Mouse (Mus musculus) lung, embryonic 14.5 days (tissue): ENCODE measurements around the gene Psme2. TPM values are rescaled to one million over a fixed set of nuclear protein-coding genes. Genes with fewer than 3 reads are reported as not detected.

ENCODE experiments used
- ATAC-seq: fragments of 200-750 bp; cut with Nextera tagmentation; 2 replicates; pipeline ENCODE4 v1.8.0; 2017; ENCODE audit warnings: mild to moderate bottlenecking, moderate TSS enrichment, moderate library complexity; ENCODE audit not compliant: insufficient read depth
- DNase-seq: peaks from one replicate; pipeline ENCODE4 v3.0.0-alpha.2; 2015
- H3K27ac ChIP-seq: fragments of 300-500 bp; sonication (generic); 2 replicates; pipeline ENCODE4 v1.5.1; 2014; ENCODE audit warnings: low read depth, mild to moderate bottlenecking, moderate library complexity
- H3K27me3 ChIP-seq: fragments of 300-500 bp; sonication (generic); 2 replicates; pipeline ENCODE4 v1.6.1; 2014; ENCODE audit warnings: low read length, control low read depth; ENCODE audit not compliant: insufficient read depth
- H3K36me3 ChIP-seq: fragments of 300-500 bp; sonication (generic); 2 replicates; pipeline ENCODE4 v1.6.1; 2014; ENCODE audit warnings: control low read depth; ENCODE audit not compliant: insufficient read depth
- H3K4me1 ChIP-seq: fragments of 300-500 bp; sonication (generic); 2 replicates; pipeline ENCODE4 v1.6.1; 2014; ENCODE audit warnings: antibody characterized with exemption, control low read depth; ENCODE audit not compliant: insufficient read depth
- H3K4me2 ChIP-seq: fragments of 300-500 bp; sonication (generic); 2 replicates; pipeline ENCODE4 v1.6.1; 2014; ENCODE audit warnings: mild to moderate bottlenecking
- H3K4me3 ChIP-seq: fragments of 300-500 bp; sonication (generic); 2 replicates; pipeline ENCODE4 v1.5.1; 2014; ENCODE audit warnings: low read depth, low read length
- H3K9ac ChIP-seq: fragments of 300-500 bp; sonication (generic); 2 replicates; pipeline ENCODE4 v1.6.1; 2014
- H3K9me3 ChIP-seq: fragments of 300-500 bp; sonication (generic); 2 replicates; pipeline ENCODE4 v1.6.1; 2016; ENCODE audit warnings: low read depth, low read length, control low read depth
- CTCF ChIP-seq: IDR thresholded peaks from 2 replicates; pipeline ENCODE4 v1.5.1; 2016; ENCODE audit warnings: antibody characterized with exemption, low read depth
- WGBS: fragments of 180-500 bp; shearing (Covaris S2); extraction: QIAGEN DNeasy Blood & Tissue Kit; methylation state at CpG from one replicate; pipeline ENCODE4 v1.1.7; 2014; 5-methylcytosine and 5-hydroxymethylcytosine counted together
- polyA plus RNA-seq: library from polyadenylated mRNA; unstranded; fragments of >200 nt; fragmentation: Nextera tagmentation; extraction: Ambion mirVana; gene quantifications from 2 replicates; pipeline ENCODE4 v1.2.1, GENCODE M21; 2014

Psme2 gene
- polyA plus RNA-seq, 1 experiment from 2014 or later, result 242 TPM

DNA sequence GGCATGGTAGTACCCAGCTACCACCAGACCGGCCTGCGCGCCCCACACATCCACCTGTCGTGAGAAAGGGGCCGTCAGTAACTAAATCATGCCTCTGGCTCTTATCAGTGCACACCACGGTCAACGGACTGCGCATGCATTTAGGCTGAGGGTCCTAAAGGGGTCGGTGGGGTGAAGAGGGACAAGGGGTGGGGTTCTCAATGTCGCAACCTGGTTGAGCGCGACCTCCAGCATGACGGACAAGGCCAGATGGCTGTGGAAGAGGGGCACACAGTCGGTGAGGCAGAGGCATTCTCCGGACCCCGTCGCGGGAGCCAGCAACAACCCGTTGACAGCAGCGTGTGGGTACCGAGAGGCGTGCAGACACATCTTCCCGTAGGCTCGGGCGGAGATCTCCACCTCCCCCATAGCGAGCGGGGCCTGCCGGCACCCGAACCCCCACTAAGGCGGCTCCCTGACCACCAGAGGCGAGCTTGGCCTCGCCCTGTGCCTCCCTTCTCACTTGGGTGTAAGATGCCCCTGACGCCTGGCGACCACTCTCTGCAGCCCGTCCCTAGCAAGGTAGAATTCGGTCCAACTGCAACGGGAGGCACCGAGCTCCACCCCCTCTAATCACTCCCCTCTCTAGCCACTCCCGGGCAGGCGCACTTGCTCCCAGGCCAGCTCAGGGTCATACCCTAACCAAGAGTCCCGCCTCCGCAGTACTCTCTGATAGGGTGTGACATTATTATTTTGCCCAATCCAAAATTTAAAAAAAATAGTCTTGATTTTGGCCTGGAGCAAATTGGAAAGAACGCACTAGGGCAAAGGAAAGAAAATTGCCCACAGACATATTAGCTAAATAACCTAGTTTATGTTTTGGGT, 6.0 kb downstream of the Psme2 start, which contains the start of gene Emc9:
TSS of gene Emc9 (minus strand) at position 601 of the 864 bp plus-strand sequence.
- 3% methylated on average over 43 of the region's 43 CpGs for WGBS
- Histone ChIP-seq H3K36me3 (peaks cover 27% of the 10 kb centered on the region), H3K27me3 (no peaks in the 10 kb centered on the region), H3K9ac (peak within 1 kb of the TSS; percentile 56), H3K9me3 (no peaks in the 10 kb centered on the region), H3K4me2 (peak within 1 kb of the TSS; percentile 81), H3K4me1 (0 out of 2 replicates have a peak, but pooled peaks cover 6% of the 10 kb centered on the region), H3K4me3 (peak within 1 kb of the TSS; percentile 47), H3K27ac (peak within 1 kb of the TSS; percentile 24; the same call in 1 of the 2 replicates)
- TF ChIP-seq CTCF, result no peak
- DNase-seq (peak; percentile 48), ATAC-seq (peak; percentile 72)

DNA sequence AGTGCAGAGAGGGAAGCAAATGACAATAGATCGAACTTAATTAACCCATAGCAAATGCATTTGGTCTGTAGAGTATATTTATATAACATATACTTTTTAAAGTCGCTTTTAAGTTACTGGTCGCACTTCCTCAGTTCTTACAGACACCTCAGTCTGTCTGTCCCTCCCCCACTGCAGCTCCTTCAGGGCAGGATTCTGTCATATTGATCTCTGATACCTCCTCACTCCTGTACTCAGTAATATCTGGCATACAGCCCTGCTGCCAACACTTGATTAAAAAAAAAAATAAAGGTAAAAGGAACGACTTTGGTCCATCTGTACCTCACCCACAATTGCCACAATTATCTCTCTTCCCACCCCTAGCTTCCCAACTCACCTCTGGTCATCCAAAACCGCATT, 6.6 kb downstream of the Psme2 start:
- no peak for ATAC-seq
- H3K4me2 ChIP-seq, result peak overlapping the region; percentile 81
- H3K4me3 ChIP-seq, result peak overlapping the region; percentile 47
- no peaks in the 10 kb centered on the region for H3K27me3 ChIP-seq
- H3K9ac ChIP-seq, result no peak overlapping the region
- TF ChIP-seq CTCF, result no peak
- H3K9me3 ChIP-seq, result no peaks in the 10 kb centered on the region
- H3K36me3 ChIP-seq, result peaks cover 28% of the 10 kb centered on the region
- no peak for DNase-seq
- H3K4me1 ChIP-seq, result 0 out of 2 replicates have a peak, but pooled peaks cover 6% of the 10 kb centered on the region
- WGBS, result 32% methylated on average over 5 of the region's 5 CpGs
- H3K27ac ChIP-seq, result no peak overlapping the region

DNA sequence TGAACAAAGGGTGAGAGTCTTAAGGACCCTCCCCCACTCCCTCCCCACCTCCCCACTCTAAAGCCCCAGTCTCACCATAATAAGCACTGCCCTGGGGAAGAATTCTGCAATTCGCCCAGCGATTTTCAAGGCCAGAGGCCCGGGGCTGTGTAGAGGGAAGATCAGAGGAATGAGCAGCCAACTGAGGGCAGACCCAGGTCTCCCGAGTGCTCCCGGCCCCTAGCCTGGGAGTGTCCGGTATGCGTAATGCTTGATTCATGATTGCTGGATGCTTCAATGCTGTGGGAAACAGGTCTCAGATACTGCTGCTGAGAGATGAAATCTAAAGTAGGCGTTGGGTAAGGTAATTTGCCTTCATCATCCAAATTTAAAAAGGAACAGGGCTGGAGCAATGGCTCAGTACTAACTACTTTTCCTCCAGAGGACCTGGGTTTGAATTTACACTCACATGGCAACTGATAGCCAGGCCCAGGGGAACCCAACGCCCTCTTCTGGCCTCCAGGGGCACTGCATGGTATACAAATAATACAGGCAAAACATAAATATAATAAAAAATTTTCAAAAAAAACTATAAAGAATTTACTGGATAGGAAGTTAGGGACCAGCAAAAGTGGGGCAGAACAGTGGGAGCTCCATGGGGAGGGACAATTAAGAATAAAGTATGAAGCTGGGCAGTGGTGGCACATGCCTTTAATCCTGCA, 8.8 kb downstream of the Psme2 start:
- Histone ChIP-seq H3K36me3 (peaks cover 18% of the 10 kb centered on the region), H3K4me3 (no peak overlapping the region), H3K27me3 (no peaks in the 10 kb centered on the region), H3K27ac (no peak overlapping the region), H3K4me1 (0 out of 2 replicates have a peak, but pooled peaks cover 6% of the 10 kb centered on the region), H3K4me2 (no peak overlapping the region), H3K9ac (no peak overlapping the region), H3K9me3 (no peaks in the 10 kb centered on the region)
- ATAC-seq, result no peak
- peak; percentile 44 for TF ChIP-seq CTCF
- no peak for DNase-seq
- 75% methylated on average over 9 of the region's 9 CpGs for WGBS

DNA sequence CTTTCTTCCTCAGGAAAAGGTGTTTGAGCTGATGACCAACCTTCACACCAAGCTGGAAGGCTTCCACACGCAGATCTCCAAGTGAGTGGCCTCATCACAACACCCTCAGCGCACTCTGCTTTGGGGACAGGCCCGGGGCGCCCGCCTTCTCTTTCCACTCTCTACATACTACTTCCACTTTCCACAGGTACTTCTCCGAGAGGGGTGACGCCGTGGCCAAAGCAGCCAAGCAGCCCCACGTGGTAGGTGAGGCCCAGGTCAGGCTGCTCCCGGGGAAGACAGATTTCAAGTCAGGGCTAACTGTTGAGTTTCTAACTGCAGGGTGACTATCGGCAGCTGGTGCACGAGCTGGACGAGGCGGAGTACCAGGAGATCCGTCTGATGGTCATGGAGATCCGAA, 10.2 kb downstream of the Psme2 start:
- ATAC-seq (no peak), DNase-seq (no peak)
- Histone ChIP-seq H3K9ac (no peak overlapping the region), H3K27ac (no peak overlapping the region), H3K27me3 (no peaks in the 10 kb centered on the region), H3K36me3 (peaks cover 16% of the 10 kb centered on the region), H3K4me3 (no peak overlapping the region), H3K9me3 (no peaks in the 10 kb centered on the region), H3K4me1 (0 out of 2 replicates have a peak, but pooled peaks cover 6% of the 10 kb centered on the region), H3K4me2 (no peak overlapping the region)
- TF ChIP-seq CTCF, result no peak
- WGBS, result 95% methylated on average over 16 of the region's 16 CpGs

DNA sequence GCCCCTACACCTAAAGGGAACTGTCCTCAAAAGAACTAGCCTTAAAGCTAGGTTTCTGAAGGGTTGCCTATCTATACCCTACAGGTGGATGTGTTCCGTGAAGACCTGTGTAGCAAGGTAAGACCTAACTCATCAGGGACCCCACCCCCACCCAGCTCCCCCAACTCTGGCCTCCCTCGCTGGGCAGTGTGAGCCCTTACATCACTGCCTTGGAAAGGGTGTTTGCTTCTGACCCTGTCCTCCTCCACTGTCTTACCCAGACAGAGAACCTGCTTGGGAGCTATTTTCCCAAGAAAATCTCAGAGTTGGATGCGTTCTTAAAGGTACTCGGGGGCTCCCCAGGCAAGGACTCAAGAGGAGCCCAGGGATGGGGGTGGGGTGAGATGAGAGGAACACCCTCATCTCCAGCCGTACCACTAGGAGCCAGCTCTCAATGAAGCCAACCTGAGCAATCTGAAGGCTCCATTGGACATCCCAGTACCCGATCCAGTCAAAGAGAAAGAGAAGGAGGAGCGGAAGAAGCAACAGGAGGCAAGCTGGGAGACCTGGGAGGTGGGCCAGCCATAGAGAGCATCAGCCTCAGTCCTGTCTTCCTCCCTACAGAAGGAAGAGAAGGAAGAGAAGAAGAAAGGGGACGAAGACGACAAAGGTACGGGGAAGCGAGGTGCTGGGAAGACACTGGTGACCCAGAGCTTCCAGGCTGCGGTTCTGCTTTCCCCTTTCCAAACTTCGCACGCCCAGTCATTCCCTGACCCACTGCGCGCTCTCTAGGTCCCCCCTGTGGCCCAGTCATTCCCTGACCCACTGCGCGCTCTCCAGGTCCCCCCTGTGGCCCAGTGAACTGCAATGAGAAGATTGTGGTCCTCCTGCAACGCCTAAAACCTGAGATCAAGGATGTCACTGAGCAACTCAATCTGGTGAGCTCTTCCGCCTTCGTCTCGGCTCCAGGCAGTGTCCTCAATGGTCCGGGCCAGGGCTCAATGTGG, 11.1 kb downstream of the Psme2 start:
- no peak overlapping the region; the same call in 1 of the 2 replicates for H3K27ac ChIP-seq
- ATAC-seq, result no peak
- H3K27me3 ChIP-seq, result no peaks in the 10 kb centered on the region
- H3K9ac ChIP-seq, result no peak overlapping the region
- H3K4me3 ChIP-seq, result no peak overlapping the region
- H3K4me1 ChIP-seq, result 0 out of 2 replicates have a peak, but pooled peaks cover 6% of the 10 kb centered on the region
- WGBS, result 87% methylated on average over 23 of the region's 23 CpGs
- peak overlapping the region; percentile 78 for H3K4me2 ChIP-seq
- TF ChIP-seq CTCF, result peak; percentile 10; the same call in 1 of the 2 replicates
- DNase-seq, result no peak
- H3K36me3 ChIP-seq, result peaks cover 16% of the 10 kb centered on the region
- no peaks in the 10 kb centered on the region for H3K9me3 ChIP-seq

DNA sequence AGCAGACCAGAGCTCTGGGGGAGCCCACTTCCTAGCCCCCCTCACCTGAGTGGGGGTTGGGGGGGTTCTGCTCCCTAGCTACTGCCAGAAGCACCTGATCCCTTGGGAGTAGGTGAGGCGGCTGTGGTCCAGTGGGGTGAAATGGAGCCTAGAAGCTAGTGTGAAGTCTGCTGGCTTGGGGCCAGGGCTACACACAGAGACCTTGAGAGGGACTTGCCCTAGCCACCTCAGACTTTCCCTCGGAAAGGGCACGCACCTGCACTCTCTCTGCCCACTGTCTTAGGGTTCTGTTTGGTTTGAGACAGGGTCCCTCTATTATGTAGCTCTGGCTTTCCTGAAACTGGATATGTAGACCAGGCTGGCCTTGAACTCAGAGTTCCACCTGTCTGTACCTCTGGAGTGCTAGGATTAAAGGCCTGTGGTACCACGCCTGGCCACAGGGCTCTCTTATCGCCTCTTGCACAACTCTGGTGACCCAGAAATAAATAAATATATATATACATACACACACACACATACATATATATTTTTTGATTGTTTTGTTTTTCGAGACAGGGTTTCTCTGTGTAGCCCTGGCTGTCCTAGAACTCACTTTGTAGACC, 12.1 kb downstream of the Psme2 start:
- H3K36me3 ChIP-seq, result peaks cover 16% of the 10 kb centered on the region
- H3K4me3 ChIP-seq, result peak overlapping the region; percentile 77
- 0 out of 2 replicates have a peak, but pooled peaks have one; percentile 8 for TF ChIP-seq CTCF
- DNase-seq (peak; percentile 71), ATAC-seq (peak; percentile 43; the same call in 1 of the 2 replicates)
- H3K27ac ChIP-seq, result peak overlapping the region; percentile 88
- H3K4me2 ChIP-seq, result peak overlapping the region; percentile 78
- no peaks in the 10 kb centered on the region for H3K9me3 ChIP-seq
- WGBS, result 27% methylated on average over 6 of the region's 6 CpGs
- H3K27me3 ChIP-seq, result no peaks in the 10 kb centered on the region
- 0 out of 2 replicates have a peak, but pooled peaks cover 6% of the 10 kb centered on the region for H3K4me1 ChIP-seq
- peak overlapping the region; percentile 91 for H3K9ac ChIP-seq
